ENCODE assay signal across 9 mouse cellular contexts in the genomic region with DNA sequence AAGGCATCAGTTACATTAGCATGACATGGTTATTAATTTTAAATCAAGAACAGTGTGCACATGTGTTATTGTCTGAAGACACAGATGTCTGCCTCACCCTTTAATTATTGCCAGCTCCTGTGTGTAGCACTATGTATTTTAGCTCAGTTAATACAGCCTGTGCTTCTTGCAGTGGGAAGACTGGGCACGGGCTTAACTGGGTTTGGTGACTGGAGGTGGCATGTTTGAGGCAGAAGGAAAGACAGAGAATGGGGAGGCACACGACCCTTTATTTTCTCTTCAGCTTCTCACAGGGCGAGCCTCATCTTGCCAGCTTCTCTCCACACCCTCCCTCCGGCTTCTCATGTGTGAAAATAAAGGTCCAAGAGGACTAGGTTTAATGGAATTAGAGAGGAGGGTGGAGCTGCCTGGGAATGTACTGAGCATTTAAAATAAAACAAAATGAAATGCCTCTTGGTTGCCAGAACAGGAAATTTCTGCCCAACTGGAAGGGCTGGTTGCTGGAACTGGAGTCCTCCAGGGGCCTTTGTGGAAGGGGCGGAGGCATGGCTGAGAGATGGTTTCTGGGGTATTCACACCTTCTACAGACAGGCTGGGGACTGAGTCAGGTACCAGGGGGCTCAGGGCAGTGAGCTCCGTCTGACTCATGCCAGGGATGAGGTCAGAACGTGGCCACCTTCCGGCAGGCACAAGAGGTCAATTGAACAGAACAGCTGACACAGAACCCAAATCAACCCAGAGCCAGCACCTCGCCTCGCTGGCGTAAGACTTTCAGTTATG. TPM values are rescaled to one million over a fixed set of nuclear protein-coding genes. Genes with fewer than 3 reads are reported as not detected.
DNase-seq lines count a peak whose midpoint lies in the region; ATAC-seq lines count a peak whose summit lies in the region.
"Had no signal": no experiment of that assay in that cellular context is flagged by ENCODE, and none has a peak within 500 bp of the region (broad histone marks: within the 10 kb centered on the region; RNA-seq: fewer than 3 reads in every experiment).

No protein-coding gene starts in this region.

- no peak overlapping the region for H3K9ac ChIP-seq in kidney, embryonic 14.5 days (ENCODE audit: low read depth, low read length)
- no peak overlapping the region for H3K9ac ChIP-seq in forebrain, embryonic 12.5 days
- no peak overlapping the region for H3K9ac ChIP-seq in midbrain, embryonic 16.5 days (ENCODE audit: low read depth, low read length)
- H3K9ac ChIP-seq: heart, embryonic 13.5 days had no signal

- H3K27ac ChIP-seq in kidney, embryonic 14.5 days (ENCODE audit: low read depth, low read length) = no peak overlapping the region
- H3K27ac ChIP-seq in brown adipose tissue, adult 24 weeks (replicated peaks; ENCODE audit: low read depth, low read length) = peak overlapping the region; percentile 94
- no peak overlapping the region for H3K27ac ChIP-seq in forebrain, embryonic 12.5 days
- H3K27ac ChIP-seq in midbrain, embryonic 16.5 days (ENCODE audit: low read length) = no peak overlapping the region
- H3K27ac ChIP-seq: heart, embryonic 13.5 days had no signal

- 65% methylated on average over 11 of the region's 11 CpGs for WGBS in kidney, embryonic 14.5 days
- 78% methylated on average over 11 of the region's 11 CpGs for WGBS in forebrain, embryonic 12.5 days
- WGBS in midbrain, embryonic 16.5 days = 76% methylated on average over 11 of the region's 11 CpGs

- H3K36me3 ChIP-seq in kidney, embryonic 14.5 days (ENCODE audit: control insufficient read depth, insufficient read depth, low read length) = no peaks in the 10 kb centered on the region
- H3K36me3 ChIP-seq in forebrain, embryonic 12.5 days (replicated peaks) = no peaks in the 10 kb centered on the region
- H3K36me3 ChIP-seq in midbrain, embryonic 16.5 days (ENCODE audit: control insufficient read depth, insufficient read depth, low read length) = no peaks in the 10 kb centered on the region
- H3K36me3 ChIP-seq: heart, embryonic 13.5 days had no signal

- ATAC-seq in kidney, embryonic 14.5 days (ENCODE audit: low FRiP score, low TSS enrichment) = no peak
- ATAC-seq in forebrain, embryonic 12.5 days (ENCODE audit: low FRiP score) = no peak
- no peak for ATAC-seq in midbrain, embryonic 16.5 days

- no peaks in the 10 kb centered on the region for H3K9me3 ChIP-seq in kidney, embryonic 14.5 days (ENCODE audit: control insufficient read depth, low read length)
- H3K9me3 ChIP-seq in forebrain, embryonic 12.5 days = no peaks in the 10 kb centered on the region
- no peaks in the 10 kb centered on the region for H3K9me3 ChIP-seq in midbrain, embryonic 16.5 days (replicated peaks; ENCODE audit: control insufficient read depth, low read length, poor library complexity, severe bottlenecking)
- H3K9me3 ChIP-seq: heart, embryonic 13.5 days had no signal

- no peaks in the 10 kb centered on the region for H3K27me3 ChIP-seq in kidney, embryonic 14.5 days (ENCODE audit: control insufficient read depth, insufficient read depth, low read length)
- no peaks in the 10 kb centered on the region for H3K27me3 ChIP-seq in forebrain, embryonic 12.5 days
- H3K27me3 ChIP-seq in midbrain, embryonic 16.5 days (ENCODE audit: control insufficient read depth, insufficient read depth, low read depth, low read length) = no peaks in the 10 kb centered on the region

- no peaks in the 10 kb centered on the region for H3K4me1 ChIP-seq in kidney, embryonic 14.5 days (ENCODE audit: control insufficient read depth, insufficient read depth, low read length)
- H3K4me1 ChIP-seq in brown adipose tissue, adult 24 weeks (ENCODE audit: control insufficient read depth, insufficient read depth, insufficient read length, low read length) = peaks cover 6% of the 10 kb centered on the region
- no peaks in the 10 kb centered on the region for H3K4me1 ChIP-seq in forebrain, embryonic 12.5 days
- H3K4me1 ChIP-seq in midbrain, embryonic 16.5 days (ENCODE audit: control insufficient read depth, insufficient read depth, low read length) = no peaks in the 10 kb centered on the region

- no peak overlapping the region for H3K4me3 ChIP-seq in kidney, embryonic 14.5 days (ENCODE audit: low read length)
- no peak overlapping the region for H3K4me3 ChIP-seq in brown adipose tissue, adult 24 weeks (ENCODE audit: insufficient read depth, low read depth, low read length)
- H3K4me3 ChIP-seq in forebrain, embryonic 12.5 days (replicated peaks) = no peak overlapping the region
- H3K4me3 ChIP-seq in midbrain, embryonic 16.5 days (ENCODE audit: low read depth, low read length) = no peak overlapping the region
- H3K4me3 ChIP-seq: heart, embryonic 13.5 days had no signal

- peak; percentile 36 for DNase-seq in kidney, adult 11 months
- peak; percentile 23 to 45 for DNase-seq in kidney, postnatal 25 days
- DNase-seq in skeletal muscle tissue, adult 2 months (ENCODE audit: low read depth, low spot score) = peak; percentile 28
- no peak for DNase-seq in cerebellum, adult 11 months

- H3K4me2 ChIP-seq in kidney, embryonic 14.5 days (replicated peaks; ENCODE audit: low read depth, low read length) = no peak overlapping the region
- no peak overlapping the region for H3K4me2 ChIP-seq in forebrain, embryonic 12.5 days
- H3K4me2 ChIP-seq in midbrain, embryonic 16.5 days (ENCODE audit: low read length) = no peak overlapping the region
- H3K4me2 ChIP-seq: heart, embryonic 13.5 days had no signal

RNA-seq across cellular contexts. Expression of gene Pbp2, which starts 14.9 kb away (rescaled TPM):
- polyA plus RNA-seq in kidney, embryonic 14.5 days (2014; fragmentation: Nextera tagmentation; extraction: Ambion mirVana) = 0.30 and 0.50 TPM in 2 replicates
- polyA plus RNA-seq in brown adipose tissue, adult 24 weeks (2012; ENCODE audit: insufficient read depth, insufficient read length, missing spikeins) = not detected in 2 replicates
- polyA plus RNA-seq in forebrain, embryonic 12.5 days (2016; fragmentation: Nextera tagmentation; extraction: Ambion mirVana) = not detected in 2 replicates
- polyA plus RNA-seq in midbrain, embryonic 16.5 days (2015; fragmentation: Nextera tagmentation; extraction: Ambion mirVana) = not detected in 2 replicates
- polyA plus RNA-seq: heart, embryonic 13.5 days had no signal

RNA-seq across cellular contexts. Expression of gene Gsg1, which starts 41.1 kb away (rescaled TPM):
- 0.64 and 1.1 TPM in 2 replicates for polyA plus RNA-seq in kidney, embryonic 14.5 days (2014; fragmentation: Nextera tagmentation; extraction: Ambion mirVana)
- polyA plus RNA-seq in brown adipose tissue, adult 24 weeks (2012; ENCODE audit: insufficient read depth, insufficient read length, missing spikeins) = not detected in 2 replicates
- 0.49 and 0.69 TPM in 2 replicates for polyA plus RNA-seq in forebrain, embryonic 12.5 days (2016; fragmentation: Nextera tagmentation; extraction: Ambion mirVana)
- 0.25 TPM in 2 replicates for polyA plus RNA-seq in midbrain, embryonic 16.5 days (2015; fragmentation: Nextera tagmentation; extraction: Ambion mirVana)
